Mouse (Mus musculus) liver, embryonic 16.5 days (tissue): ENCODE results near the gene Cyb561d2. TPM values are rescaled to one million over a fixed set of nuclear protein-coding genes. Genes with fewer than 3 reads are reported as not detected.
A peak's percentile ranks its signal among the peaks of the same experiment; 100 is the strongest.

Source experiments
- ATAC-seq: fragments of 200-750 bp; cut with Nextera tagmentation; 2 replicates; pipeline ENCODE4 v1.8.0; 2017; ENCODE audit warnings: low read depth, mild to moderate bottlenecking, moderate number of reproducible peaks, moderate library complexity
- H3K27ac ChIP-seq: fragments of 300-500 bp; sonication (generic); 2 replicates; pipeline ENCODE4 v1.5.1; 2014; ENCODE audit warnings: mild to moderate bottlenecking, low read length
- H3K27me3 ChIP-seq: fragments of 300-500 bp; sonication (generic); 2 replicates; pipeline ENCODE4 v1.6.1; 2014; ENCODE audit warnings: low read depth, low read length, mixed read lengths; ENCODE audit not compliant: control insufficient read depth, insufficient read depth
- H3K36me3 ChIP-seq: fragments of 300-500 bp; sonication (generic); 2 replicates; pipeline ENCODE4 v1.6.1; 2014; ENCODE audit warnings: mild to moderate bottlenecking; ENCODE audit not compliant: control insufficient read depth, insufficient read depth
- H3K4me1 ChIP-seq: fragments of 300-500 bp; sonication (generic); 2 replicates; pipeline ENCODE4 v1.6.1; 2014; ENCODE audit warnings: low read depth, low read length, mixed read lengths; ENCODE audit not compliant: control insufficient read depth
- H3K4me2 ChIP-seq: fragments of 300-500 bp; sonication (generic); 2 replicates; pipeline ENCODE4 v1.6.1; 2014; ENCODE audit warnings: low read depth, low read length, mixed read lengths
- H3K4me3 ChIP-seq: fragments of 300-500 bp; sonication (generic); 2 replicates; pipeline ENCODE4 v1.5.1; 2014; ENCODE audit warnings: low read depth, mild to moderate bottlenecking, low read length
- H3K9ac ChIP-seq: fragments of 300-500 bp; sonication (generic); 2 replicates; pipeline ENCODE4 v1.6.1; 2014; ENCODE audit warnings: low read depth, low read length
- H3K9me3 ChIP-seq: fragments of 300-500 bp; sonication (generic); replicated peaks from 2 replicates; pipeline ENCODE4 v1.6.1; 2016; ENCODE audit warnings: low read length; ENCODE audit not compliant: control insufficient read depth
- WGBS: fragments of 180-500 bp; shearing (Covaris S2); extraction: QIAGEN DNeasy Blood & Tissue Kit; methylation state at CpG from one replicate; pipeline ENCODE4 v1.1.7; 2014; ENCODE audit not compliant: insufficient replicate concordance; 5-methylcytosine and 5-hydroxymethylcytosine counted together
- polyA plus RNA-seq: library from polyadenylated mRNA; unstranded; fragments of >200 nt; fragmentation: Nextera tagmentation; extraction: Ambion mirVana; gene quantifications from 2 replicates; pipeline ENCODE4 v1.2.1, GENCODE M21; 2015

The Cyb561d2 gene
- polyA plus RNA-seq, 1 experiment from 2014 or later = 11.2 TPM

- Histone ChIP-seq H3K9me3 (no peaks in the 10 kb centered on the region), H3K4me1 (peaks cover 46% of the 10 kb centered on the region), H3K4me3 (peak overlapping the region; percentile 80), H3K9ac (peak overlapping the region; percentile 94), H3K27me3 (peaks cover 18% of the 10 kb centered on the region; the same call in 1 of the 2 replicates), H3K27ac (peak overlapping the region; percentile 94), H3K36me3 (peaks cover 19% of the 10 kb centered on the region), H3K4me2 (peak overlapping the region; percentile 93)
- peak; percentile 88 for ATAC-seq
- under 1% methylated on average over 53 of the region's 53 CpGs for WGBS
Observed at GRCm38 (mm10) chr9:107554319-107554825, 12.4 kb upstream of the Cyb561d2 start.

GRCm38 (mm10) chr9:107553541-107554318, 11.7 kb upstream of the Cyb561d2 start:
- no peaks in the 10 kb centered on the region for H3K9me3 ChIP-seq
- peaks cover 46% of the 10 kb centered on the region for H3K4me1 ChIP-seq
- H3K4me2 ChIP-seq = peak overlapping the region; percentile 93
- peak overlapping the region; percentile 80 for H3K4me3 ChIP-seq
- peak overlapping the region; percentile 37 for H3K27ac ChIP-seq
- H3K27me3 ChIP-seq = peaks cover 20% of the 10 kb centered on the region; the same call in 1 of the 2 replicates
- WGBS = 4% methylated on average over 37 of the region's 37 CpGs
- peak; percentile 19 for ATAC-seq
- peak overlapping the region; percentile 69 for H3K9ac ChIP-seq
- H3K36me3 ChIP-seq = peaks cover 13% of the 10 kb centered on the region

GRCm38 (mm10) chr9:107552690-107553393, 10.8 kb upstream of the Cyb561d2 start:
- no peak overlapping the region for H3K9ac ChIP-seq

GRCm38 (mm10) chr9:107551890-107552355, 9.9 kb upstream of the Cyb561d2 start:
- Histone ChIP-seq H3K4me1 (peaks cover 50% of the 10 kb centered on the region), H3K36me3 (no peaks in the 10 kb centered on the region), H3K4me2 (peak overlapping the region; percentile 83), H3K27ac (no peak overlapping the region), H3K9me3 (no peaks in the 10 kb centered on the region), H3K9ac (peak overlapping the region; percentile 53), H3K27me3 (peaks cover 20% of the 10 kb centered on the region; the same call in 1 of the 2 replicates), H3K4me3 (peak overlapping the region; percentile 60)
- ATAC-seq = no peak
- WGBS = 32% methylated on average over 8 of the region's 8 CpGs

More at GRCm38 (mm10) chr9:107552690-107553393, 10.8 kb upstream of the Cyb561d2 start:
- no peak overlapping the region for H3K4me2 ChIP-seq
- no peak overlapping the region for H3K4me3 ChIP-seq
- H3K36me3 ChIP-seq = peaks cover 6% of the 10 kb centered on the region
- ATAC-seq = no peak
- no peaks in the 10 kb centered on the region for H3K9me3 ChIP-seq
- WGBS = 49% methylated on average over 5 of the region's 5 CpGs
- no peak overlapping the region for H3K27ac ChIP-seq
- H3K4me1 ChIP-seq = peaks cover 46% of the 10 kb centered on the region
- H3K27me3 ChIP-seq = peaks cover 20% of the 10 kb centered on the region; the same call in 1 of the 2 replicates

DNA sequence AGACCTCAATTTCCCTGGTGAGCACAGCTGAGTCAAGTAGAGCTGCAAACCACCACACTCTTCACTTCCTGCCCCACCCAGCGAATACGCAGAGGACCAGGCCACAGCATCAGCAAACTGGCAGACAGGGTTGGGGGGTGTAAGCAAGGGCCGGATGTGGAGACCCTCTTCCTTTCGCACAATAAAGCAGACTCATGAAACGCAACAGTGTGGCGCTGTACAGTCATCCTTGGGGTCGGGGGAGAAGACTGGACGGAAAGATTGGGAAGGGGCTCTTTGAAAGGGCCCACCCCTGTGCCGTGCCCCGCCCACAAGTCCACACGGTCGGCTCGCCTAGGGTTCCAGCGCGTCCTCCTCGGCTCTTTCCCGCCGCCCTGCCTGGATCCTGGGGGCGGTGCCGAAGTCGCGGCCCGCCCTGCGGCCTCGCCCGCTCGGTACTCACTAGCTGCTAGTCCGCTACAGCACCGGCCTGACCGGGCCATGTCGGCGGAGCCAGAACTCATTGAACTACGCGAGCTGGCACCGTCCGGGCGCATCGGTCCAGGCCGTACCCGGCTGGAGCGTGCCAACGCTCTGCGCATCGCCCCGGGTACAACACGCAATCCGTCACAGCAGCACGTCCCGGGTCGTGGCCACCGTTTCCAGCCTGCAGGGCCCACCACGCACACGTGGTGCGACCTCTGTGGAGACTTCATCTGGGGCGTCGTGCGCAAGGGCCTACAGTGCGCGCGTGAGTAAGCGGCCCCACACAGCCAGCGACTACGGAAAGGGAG, 9.3 kb upstream of the Cyb561d2 start, which contains the start of gene Rassf1:
Gene Rassf1 (plus strand): TSS at position 439 of the 773 bp plus-strand sequence.
- ATAC-seq = peak; percentile 36
- Histone ChIP-seq H3K36me3 (no peaks in the 10 kb centered on the region), H3K4me1 (peaks cover 50% of the 10 kb centered on the region), H3K27ac (no peak within 1 kb of the TSS), H3K9me3 (no peaks in the 10 kb centered on the region), H3K9ac (peak within 1 kb of the TSS; percentile 53), H3K4me2 (peak within 1 kb of the TSS; percentile 83), H3K27me3 (peaks cover 20% of the 10 kb centered on the region; the same call in 1 of the 2 replicates), H3K4me3 (peak within 1 kb of the TSS; percentile 60)
- WGBS = 2% methylated on average over 63 of the region's 63 CpGs

DNA sequence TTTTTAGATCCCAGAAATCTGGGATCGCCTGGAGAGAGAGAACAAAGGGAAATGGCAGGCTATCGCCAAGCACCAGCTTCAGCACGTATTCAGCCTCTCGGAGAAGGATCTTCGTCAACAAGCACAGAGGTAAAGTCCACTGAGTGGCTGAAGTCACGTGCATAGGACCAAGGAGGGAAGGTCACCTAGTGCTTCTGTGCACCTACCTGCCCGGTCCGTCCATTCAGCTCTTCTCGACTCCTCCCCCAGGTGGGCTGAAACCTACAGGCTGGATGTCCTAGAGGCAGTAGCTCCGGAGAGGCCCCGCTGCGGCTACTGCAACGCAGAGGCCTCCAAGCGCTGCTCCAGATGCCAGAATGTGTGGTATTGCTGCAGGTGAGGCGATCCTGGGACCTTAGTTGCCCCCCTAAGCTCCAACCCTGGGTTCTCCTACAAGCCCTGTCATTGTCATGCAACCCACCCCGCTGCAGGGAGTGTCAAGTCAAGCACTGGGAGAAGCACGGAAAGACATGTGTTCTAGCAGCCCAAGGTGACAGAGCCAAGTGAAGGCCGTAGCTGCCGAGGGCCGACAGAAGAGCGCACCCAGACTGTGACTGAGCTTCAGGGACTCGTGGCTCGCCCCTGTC, 8.6 kb upstream of the Cyb561d2 start:
- Histone ChIP-seq H3K36me3 (no peaks in the 10 kb centered on the region), H3K27ac (no peak overlapping the region), H3K27me3 (peaks cover 20% of the 10 kb centered on the region; the same call in 1 of the 2 replicates), H3K4me3 (peak overlapping the region; percentile 60), H3K4me2 (peak overlapping the region; percentile 83), H3K9me3 (no peaks in the 10 kb centered on the region), H3K9ac (peak overlapping the region; percentile 53), H3K4me1 (peaks cover 46% of the 10 kb centered on the region)
- WGBS = 44% methylated on average over 23 of the region's 23 CpGs
- ATAC-seq = no peak

DNA sequence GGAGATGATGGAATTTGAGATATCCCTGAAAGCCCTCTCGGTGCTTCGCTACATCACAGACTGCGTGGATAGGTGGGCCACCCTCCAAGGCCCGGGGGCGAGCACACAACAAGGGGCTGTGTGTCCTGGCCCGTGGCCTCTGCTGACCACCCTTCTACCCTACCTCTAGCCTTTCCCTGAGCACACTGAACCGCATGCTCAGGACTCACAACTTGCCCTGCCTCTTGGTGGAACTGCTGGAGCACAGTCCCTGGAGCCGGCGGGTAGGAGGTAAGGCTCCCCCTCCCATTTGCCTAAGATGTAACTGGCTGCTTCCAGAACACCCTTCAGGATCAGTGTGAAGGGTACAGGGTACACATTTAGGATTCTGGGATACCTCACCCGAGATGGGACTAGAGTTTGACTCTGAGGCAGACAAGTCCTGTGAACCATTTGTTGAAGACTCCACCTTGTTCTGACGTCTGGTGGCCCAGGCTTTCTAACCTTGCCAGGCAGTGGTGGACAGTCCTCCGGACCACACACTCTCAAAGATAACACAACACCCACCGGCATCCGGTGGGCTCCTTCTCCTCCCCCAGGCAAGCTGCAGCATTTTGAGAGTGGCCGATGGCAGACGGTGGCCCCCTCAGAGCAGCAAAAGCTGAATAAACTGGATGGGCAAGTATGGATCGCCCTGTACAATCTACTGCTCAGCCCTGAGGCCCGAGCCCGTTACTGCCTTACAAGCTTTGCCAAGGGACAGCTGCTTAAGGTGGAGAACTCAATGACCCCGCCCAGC, 7.5 kb upstream of the Cyb561d2 start:
- no peaks in the 10 kb centered on the region for H3K9me3 ChIP-seq
- H3K27ac ChIP-seq = no peak overlapping the region
- no peak overlapping the region for H3K4me2 ChIP-seq
- ATAC-seq = no peak
- peaks cover 20% of the 10 kb centered on the region; the same call in 1 of the 2 replicates for H3K27me3 ChIP-seq
- WGBS = 73% methylated on average over 20 of the region's 20 CpGs
- H3K9ac ChIP-seq = no peak overlapping the region
- peaks cover 44% of the 10 kb centered on the region for H3K4me1 ChIP-seq
- H3K4me3 ChIP-seq = no peak overlapping the region
- no peaks in the 10 kb centered on the region; the same call in 1 of the 2 replicates for H3K36me3 ChIP-seq
